Mouse (Mus musculus) inflammation-experienced regulatory T-cells, adult 6 months (primary cell): ENCODE results near the gene Ppard. TPM values are rescaled to one million over a fixed set of nuclear protein-coding genes. Genes with fewer than 3 reads are reported as not detected.
"Not testable (repeated sequence)": the region's sequence is repeated elsewhere in the genome, so short reads cannot be mapped to it uniquely, and the experiment has no call there.

Experiments
- ATAC-seq: one replicate; pipeline ENCODE4 v1.8.0; 2017
- polyA plus RNA-seq, 3 experiments: library from polyadenylated mRNA; unstranded; fragments of 100-300 nt; shearing (Covaris generic); gene quantifications; one replicate each; pipeline ENCODE4 v1.2.1; 2017

Ppard gene
- polyA plus RNA-seq, 3 experiments from 2014 or later: 2.5 to 3.8 (median 3.8) TPM

GRCm38 (mm10) chr17:28317725-28318124 lies 85.2 kb downstream of the Ppard start:
- ATAC-seq: no peak

DNA sequence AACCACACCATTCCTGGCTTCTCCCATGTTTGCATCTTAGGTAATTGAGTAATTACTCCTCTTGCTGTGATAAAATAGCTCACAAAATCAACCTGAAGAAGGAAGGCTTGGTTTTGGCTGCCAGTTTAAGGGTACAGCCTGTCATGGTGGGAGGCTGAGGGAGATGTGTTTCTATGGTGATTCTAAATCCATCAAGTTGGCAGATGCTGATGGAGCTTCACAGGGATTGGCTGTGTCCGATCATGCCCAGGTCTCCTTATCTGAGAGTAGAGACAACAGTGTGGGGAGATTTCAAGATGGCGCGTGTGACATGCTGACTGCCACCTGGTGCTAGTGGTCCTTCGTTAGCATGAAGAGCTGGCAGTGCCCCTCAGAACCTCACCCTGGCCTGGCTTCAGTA lies 89.2 kb downstream of the Ppard start:
- ATAC-seq: no peak

DNA sequence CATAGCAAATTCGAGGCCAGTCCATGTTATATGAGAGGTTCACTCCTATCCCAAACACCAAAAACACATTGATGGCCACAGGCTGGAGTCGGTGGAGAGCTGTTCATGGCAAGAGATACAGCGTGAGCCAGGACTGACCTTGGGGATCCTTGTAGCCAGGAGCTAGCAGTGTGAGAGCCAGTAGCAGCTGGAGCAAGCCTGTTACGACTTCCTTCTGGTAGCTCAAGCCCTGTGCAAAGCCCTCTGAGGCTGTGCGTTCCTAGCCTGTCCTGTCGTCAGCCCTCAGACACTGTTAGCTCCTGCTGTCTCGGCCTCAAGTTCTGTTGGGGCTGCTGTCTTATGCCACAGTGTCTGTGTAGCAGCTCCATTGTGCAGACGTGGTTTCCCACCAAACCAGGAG lies 91.3 kb downstream of the Ppard start:
- no peak for ATAC-seq

DNA sequence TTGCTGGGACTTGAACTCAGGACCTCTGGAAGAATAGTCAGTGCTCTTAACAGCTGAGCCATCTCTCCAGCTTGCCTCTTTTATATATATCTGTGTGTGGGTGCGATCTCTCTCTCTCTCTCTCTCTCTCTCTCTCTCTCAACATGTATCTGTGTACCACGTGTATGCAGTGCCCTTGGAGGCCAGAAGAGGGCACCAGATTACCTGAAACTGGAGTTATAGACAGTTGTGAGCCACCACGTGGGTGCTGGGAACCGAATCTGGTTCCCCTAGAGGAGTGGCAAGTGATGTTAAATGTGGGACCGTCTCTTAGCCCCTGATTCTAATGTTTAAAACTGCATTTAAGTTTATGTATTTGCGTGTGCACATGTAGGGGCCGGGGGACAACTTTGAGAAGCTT lies 91.9 kb downstream of the Ppard start:
- not testable (repeated sequence) for ATAC-seq

DNA sequence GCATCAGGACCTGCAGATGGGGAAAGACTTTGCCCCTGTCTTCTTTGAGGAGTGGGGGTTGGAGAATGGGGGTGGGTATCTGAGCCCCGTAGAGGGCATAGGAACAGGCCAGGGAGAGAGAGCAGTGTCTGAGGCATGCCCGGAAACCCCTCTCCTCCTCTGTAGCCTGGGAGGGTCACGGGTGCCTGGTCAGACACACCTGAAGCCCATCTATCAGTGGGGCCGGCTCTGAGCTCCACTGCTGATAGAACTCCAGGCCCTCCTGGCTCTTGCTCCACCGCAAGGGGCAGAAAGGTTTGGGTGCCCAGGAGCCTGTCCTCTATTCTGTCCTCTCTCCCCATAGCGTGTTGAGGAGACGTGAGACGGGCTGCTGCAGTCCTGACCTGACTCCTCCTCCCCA lies 93.3 kb downstream of the Ppard start:
- no peak for ATAC-seq

DNA sequence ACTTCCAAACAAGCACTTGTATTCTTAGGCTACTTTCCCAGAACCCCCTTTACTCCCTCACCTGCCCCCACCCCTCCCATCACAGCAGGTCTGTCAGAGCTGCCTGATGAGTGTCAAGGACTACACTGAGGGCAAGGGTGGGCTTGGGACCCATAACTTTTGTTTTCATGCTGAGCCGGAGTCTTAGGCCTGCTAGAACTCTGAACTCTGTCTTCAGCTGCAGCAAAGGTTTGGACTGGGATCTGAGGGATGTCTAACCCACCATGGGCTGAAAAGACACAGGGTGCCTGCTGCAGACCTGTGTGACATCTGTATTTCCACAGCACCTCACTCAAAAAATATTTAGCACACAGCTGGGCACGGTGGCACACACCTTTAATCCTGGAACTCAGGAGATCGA lies 94.5 kb downstream of the Ppard start:
- no peak for ATAC-seq

DNA sequence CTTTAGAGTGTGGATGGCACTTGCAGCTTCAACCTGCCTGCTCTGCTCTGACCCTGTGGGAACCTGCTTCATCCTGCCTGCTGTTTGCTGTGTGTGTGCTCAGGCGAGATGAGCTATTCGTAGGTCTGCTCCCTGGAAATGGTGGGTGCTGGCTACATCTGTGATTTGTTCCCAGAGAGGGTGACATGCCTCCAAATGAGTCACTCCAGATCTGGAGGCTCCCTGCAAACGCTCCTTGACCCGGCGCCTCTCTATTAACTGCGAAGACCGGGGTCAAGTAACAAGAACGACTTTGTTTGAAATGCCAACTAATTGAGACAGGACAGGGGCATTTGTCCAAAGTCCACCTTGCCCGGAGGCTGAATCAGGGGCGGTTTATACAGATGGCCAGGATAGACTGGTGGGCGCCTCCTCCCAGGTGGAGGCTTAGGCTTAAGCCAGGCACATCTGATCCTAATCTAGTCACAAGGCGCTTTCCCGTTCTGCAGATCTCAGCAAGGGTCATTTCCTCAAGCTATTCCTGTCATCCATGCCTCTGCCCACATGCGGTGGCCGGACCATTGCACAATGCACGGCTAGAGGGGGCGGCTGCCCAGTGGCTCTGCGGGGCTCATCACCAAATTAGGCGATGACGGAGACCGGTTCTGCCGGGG lies 95.3 kb downstream of the Ppard start:
- ATAC-seq: no peak

GRCm38 (mm10) chr17:28328366-28328928 lies 95.9 kb downstream of the Ppard start, which contains the start of gene Rpl10a:
TSS of gene Rpl10a (plus strand) at chr17:28328471.
- peak; percentile 90 for ATAC-seq

DNA sequence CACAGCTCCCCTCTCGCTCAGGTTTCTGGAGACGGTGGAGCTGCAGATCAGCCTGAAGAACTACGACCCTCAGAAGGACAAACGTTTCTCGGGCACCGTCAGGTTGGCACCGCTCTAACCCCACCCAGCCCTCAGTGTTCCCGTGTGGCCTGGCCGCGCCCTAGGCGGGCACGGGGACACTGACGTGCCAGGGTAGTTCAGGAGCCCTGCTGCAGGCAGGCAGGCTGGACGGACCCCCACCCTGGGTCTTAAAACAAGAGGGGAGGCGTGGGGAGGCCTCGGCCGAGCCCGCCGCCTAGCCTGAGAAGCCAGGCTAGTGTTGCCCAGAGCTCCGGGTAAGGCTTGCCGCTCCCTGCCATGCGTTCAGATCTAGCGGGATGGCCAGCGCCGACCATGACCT lies 96.4 kb downstream of the Ppard start:
- ATAC-seq: no peak

DNA sequence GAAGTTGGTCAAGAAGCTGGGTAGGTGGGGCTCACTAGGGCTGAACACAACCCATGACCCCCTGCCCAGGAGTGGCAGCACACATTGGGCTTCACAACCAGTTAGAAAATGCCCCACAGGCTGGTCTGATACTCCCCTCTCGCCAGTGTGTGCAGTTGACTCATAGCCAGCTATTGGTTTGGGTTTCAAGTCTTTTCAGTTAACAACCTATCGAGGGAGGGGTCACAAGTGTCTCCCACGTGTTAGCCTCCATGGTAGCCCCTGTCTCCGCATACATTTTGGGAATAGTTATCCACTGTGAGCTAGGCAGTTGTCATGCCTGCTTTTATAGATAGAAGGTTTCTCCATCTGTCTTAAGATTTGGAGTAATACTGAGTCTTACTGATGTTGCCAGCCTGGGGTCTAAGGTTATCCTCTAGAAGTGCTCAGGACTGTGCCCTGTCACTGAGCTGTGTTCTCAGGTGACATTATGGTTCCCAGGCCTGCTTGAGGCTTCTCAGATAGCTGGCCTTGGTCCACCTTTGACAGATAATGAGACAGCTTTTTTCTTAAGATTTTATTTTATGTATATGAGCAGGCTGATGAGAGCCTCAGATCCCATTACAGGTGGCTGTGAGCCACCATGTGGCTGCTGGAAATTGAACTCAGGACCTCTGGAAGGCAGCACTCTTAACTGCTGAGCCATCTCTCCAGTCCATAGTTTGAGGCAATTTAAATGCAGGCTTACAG lies 97.2 kb downstream of the Ppard start:
- ATAC-seq: no peak

DNA sequence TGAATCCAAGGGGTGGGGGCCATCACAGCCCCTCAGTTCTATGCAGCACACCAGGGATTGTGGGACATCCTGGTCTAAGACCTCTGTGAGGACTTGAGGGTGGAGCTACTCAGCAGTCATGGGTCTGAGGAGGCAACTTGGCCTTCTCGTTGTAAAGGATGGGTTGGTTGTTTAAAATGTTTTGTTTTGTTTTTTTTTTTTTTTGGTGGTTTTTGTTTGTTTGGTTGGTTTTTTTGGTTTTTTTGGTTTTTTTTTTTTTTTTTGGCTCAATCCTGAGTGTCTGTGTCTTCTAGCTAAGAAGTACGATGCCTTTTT lies 97.7 kb downstream of the Ppard start:
- ATAC-seq: no peak

DNA sequence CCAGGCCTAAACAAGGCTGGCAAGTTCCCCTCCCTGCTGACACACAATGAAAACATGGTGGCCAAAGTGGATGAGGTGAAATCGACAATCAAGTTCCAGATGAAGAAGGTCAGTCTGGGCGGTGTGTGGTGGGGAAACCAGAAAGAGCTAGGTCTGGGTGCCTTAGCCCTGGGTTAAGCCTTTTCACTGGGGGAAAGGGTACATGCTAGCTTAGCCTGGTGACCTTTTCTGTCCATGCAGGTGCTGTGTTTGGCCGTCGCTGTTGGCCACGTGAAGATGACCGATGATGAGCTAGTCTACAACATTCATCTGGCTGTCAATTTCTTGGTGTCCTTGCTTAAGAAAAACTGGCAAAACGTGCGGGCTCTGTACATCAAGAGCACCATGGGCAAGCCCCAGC lies 98.1 kb downstream of the Ppard start:
- not testable (repeated sequence) for ATAC-seq

DNA sequence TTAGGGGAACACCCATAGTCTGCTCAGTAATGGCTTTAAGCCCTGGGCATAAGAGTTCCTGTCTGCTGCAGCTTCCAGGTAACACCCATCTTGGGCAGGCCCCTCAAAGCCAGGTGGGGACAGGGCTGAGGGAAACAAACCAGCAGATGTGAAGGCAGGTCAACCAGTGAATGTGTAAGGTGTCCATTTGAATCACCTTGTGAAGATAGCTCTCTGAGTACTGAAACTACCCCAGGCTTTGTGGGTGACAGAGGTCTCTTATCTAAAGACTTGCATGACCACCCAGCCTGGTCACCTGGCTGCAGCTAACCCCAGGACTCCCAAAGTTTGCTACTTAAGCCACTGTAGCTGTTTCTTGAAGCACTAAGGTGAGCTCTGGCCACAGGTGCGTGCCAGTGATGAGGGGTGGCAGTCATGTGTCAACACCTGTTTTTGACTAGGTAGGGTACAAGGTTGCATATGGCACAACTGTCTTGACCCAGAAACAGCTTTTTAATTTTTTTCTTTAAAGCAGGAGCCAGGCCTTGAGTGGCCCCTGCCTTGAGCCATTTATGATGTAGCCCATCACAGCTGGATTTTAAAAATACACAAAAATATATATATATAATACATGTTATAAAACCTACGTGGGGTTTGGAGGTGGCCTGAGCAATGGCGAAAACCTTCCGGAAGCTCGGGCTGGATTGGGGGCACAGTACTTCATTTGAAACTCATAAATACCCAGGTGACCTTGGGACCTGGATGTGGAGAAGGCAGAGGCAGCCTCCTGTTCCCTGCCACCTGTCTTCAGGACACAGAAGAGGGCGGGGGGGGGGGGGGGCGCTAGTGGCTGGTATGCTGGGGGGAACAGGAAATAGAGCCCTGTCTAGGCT lies 99.0 kb downstream of the Ppard start:
- ATAC-seq: no peak

GRCm38 (mm10) chr17:28332113-28332914 lies 99.8 kb downstream of the Ppard start:
- no peak for ATAC-seq

DNA sequence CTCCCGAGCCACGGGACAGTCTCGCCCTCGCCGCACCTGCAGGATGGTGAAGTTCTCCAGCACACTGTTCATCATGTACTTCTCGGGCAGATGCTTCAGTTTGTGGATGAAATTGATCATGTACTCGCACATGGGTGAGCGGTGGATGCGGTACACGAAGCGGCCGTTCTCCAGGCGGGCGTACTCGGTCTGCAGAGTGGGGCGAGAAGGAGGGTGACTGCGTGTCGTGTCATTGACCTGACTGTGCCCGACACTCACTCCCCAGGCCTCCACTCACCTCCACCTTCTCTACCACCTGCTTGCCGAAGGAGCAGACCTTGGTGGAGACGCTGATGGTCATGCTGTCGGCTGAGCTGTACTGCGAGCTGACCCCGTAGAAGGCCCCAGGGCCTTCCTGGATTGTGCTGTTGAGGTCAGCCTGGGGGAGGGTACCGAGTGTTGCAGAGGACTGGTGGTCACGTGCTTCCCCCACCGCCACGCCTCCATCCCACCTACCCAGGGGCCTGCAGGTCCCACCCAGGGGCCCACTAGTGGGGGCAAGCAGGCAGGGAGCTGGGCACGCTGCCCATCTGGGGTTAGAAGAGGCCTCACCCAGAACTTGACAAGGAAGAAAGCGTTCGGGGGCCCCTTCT lies 100.5 kb downstream of the Ppard start:
- no peak for ATAC-seq

- ATAC-seq: no peak
Observed at GRCm38 (mm10) chr17:28335267-28335666, 102.8 kb downstream of the Ppard start.

GRCm38 (mm10) chr17:28337547-28337946 lies 105.0 kb downstream of the Ppard start:
- ATAC-seq: no peak

- no peak for ATAC-seq
Observed at GRCm38 (mm10) chr17:28340578-28340977, 108.1 kb downstream of the Ppard start.

DNA sequence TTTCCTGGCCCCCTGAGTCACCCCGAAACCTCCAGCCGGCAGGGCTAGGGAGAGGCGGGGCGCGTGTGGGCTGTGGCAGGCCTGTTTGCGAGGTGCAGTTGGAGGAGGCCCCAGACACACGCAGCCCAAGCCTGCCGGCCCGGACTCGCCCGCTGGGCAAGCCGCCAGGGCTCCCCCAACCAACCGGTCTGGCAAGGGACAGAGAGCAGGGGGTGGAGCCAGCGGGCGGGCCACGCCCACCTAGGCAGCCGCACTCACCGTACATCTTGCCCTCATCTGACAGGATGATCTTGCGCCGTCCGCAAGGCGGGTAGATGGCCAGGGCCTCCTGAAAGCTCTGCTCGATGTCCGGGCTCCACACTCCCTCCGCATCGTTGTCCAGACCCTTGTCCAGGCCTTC lies 108.6 kb downstream of the Ppard start:
- no peak for ATAC-seq

GRCm38 (mm10) chr17:28344050-28344607 lies 111.6 kb downstream of the Ppard start:
- ATAC-seq: no peak

DNA sequence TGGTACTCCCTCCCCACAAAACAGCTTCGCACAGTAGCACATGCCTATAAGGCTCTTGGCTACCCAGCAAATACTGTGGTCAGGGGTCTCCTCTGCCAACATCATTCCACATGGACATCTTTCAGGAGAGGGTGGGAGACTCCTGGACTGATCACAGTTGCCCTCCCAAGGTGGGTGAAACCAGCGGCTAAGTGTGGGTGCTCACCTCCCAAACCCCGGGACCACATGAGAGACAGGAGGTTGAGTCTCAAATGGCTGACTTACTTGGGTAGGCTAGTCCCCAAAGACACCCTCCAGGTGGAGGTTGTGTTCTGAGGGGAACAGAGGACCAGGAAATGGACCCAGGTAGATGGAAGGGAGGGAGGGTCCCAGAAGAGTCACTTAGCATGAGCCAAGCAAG lies 112.2 kb downstream of the Ppard start:
- ATAC-seq: no peak
